Mouse (Mus musculus): Measurements from ENCODE around the gene Vmn1r183.
A peak's percentile ranks its signal among the peaks of the same experiment; 100 is the strongest.
"Not testable (repeated sequence)": the region's sequence is repeated elsewhere in the genome, so short reads cannot be mapped to it uniquely, and the experiment has no call there.

Vmn1r183 gene

GRCm38 (mm10) chr7:24052660-24053304 is at the start of gene Vmn1r183:
Gene Vmn1r183, plus strand, starts transcription at chr7:24053254.
- no peak for DNase-seq

- not testable (repeated sequence) for DNase-seq
These were observed 21.4 kb downstream of the Vmn1r183 start for GRCm38 (mm10) chr7:24074424-24074823.

DNA sequence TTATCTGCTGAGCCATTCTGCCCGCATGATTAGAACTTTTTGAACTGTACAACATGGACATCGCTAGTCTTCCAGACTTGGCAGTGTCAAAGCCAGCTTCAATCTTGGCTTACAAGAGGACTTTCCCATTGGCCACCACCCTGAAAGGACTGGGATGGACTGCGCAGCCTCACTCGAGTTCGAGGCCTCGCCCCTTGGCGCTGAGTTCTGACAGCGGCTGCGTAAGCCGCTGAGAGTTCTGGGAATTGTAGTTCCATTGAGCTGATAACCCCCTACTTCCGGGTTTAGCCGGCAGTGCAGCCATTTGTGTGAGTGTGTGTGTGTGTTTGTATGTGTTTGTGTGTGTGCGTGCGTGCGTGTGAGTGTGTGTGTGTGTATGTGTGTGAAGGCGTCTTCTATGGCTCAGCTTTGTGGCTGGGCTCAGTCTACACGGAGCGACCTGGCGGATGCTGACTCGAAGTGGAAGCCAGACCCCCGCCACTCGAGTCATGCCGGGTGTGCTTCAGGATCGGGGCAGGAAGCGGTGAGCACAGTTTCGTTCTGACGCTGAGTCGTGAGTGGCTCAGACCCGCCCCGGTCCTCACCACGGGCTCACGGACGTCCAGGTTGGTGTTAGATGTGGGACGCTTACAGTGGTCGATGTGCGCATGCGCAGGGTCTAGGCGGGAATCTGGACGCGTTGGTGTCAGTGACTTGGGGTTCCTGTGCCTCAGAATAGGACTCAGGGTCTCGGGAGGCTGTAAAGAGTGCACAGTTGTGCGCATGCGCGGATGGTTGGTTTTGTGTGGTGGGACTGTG is 28.8 kb downstream of the Vmn1r183 start, which contains the start of gene Zfp180:
Zfp180 (plus strand) TSS at position 291 of the 798 bp plus-strand sequence.
- peak; percentile 97 to 98 for DNase-seq

DNA sequence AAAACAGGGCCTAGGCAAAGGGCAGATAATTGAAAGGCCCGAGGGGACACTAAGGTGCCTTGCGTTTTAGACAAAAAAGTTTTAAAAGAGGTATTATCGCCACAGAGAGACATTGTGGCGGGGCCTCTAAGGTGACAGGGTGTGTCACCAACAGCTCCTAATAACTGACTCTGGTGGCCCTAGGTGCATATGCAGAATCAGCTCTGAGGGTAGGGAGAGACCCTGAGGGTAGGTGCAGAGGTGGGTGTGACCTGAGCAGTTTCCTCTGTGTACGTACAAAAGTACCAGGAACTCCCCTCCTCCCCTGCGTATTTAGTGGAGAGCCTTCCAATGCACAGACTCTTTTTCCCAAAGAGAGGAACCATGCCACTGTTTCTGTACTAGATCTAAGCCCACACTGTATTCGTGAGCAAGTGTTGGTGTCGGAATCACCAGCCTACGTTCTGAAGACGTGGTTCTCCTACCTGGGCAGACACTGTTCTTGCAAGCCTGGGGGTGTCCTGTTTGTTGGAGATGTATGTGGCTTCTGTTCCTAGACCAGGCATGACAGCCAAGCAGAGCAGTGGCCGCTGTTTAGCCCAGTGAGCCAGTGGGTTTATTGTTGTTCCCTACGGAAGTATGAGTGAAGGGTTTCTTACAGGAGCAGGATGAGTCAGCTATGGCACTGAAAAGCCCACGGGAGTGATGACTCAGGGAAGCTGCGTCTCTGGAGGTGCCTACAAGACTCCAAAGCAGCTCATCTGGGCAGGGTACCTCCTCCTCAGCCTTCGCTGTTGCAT is 29.6 kb downstream of the Vmn1r183 start:
- no peak for DNase-seq

DNA sequence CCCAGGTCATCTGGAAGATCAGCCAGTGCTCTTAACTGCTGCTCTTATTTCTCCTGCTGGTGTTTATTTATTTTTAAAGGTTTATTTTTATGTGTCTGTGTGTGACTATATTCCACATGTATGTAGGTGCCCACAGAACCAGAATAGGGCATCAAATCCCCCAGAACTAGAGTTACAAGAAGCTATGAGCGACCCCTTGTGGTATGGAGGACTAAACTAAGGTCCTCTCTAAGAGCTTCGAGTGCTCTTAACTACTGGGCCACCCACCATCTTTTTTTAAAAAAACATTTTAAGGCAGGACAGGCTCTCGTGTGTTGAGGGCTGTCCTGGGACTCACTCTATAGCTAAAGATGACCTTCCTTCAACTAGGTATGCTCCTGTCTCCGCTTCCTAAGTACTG is 33.8 kb downstream of the Vmn1r183 start:
- no peak for DNase-seq

DNA sequence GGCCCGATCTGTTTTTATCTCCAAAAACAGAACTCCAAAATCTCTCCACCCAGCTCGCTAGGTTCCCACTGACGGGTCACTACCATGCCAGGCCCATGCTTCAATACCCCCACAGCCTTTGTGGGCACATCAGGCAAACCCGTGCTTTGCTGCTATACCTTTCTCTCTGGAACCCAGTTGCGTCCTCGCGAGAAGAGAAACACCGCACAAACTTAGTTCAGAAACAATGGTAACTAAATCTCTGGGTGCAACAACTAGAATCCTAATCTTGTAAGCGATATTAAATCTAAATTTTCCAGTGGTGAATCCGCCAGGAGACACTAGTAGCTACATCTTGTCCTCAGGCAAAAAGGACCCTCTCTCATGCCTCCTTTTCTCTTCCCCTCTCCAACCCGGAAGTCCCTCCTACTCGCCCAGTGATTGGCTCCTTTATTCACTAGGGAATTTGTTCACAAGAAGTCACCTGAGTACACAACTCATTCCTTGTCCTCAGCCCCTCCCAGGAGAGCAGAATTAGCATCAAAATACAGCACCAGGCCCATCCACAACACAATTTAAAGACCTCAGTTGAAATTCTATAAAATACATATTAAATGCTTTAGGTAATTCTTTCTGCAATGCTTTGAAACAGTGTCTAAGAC is 34.6 kb downstream of the Vmn1r183 start:
- no peak for DNase-seq

DNA sequence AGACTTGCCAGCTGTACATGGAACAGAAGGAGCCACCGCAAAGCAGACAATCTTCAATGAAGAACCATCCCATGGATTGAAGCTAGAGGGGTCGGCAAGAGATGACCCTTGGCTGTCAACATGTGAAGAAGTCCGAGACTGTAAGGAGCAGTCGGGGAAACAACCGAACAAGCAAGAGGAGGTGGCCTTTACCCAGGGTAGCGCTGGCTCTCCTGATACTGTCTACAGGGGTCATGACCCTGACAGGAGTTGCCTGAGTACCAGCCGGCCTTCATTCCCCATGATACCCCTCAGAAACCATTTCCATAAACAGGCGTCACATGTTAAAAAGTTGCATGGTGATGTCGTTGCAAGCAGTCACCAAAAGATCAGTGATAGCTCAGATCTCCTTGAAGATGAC is 51.3 kb downstream of the Vmn1r183 start:
- DNase-seq = no peak

DNA sequence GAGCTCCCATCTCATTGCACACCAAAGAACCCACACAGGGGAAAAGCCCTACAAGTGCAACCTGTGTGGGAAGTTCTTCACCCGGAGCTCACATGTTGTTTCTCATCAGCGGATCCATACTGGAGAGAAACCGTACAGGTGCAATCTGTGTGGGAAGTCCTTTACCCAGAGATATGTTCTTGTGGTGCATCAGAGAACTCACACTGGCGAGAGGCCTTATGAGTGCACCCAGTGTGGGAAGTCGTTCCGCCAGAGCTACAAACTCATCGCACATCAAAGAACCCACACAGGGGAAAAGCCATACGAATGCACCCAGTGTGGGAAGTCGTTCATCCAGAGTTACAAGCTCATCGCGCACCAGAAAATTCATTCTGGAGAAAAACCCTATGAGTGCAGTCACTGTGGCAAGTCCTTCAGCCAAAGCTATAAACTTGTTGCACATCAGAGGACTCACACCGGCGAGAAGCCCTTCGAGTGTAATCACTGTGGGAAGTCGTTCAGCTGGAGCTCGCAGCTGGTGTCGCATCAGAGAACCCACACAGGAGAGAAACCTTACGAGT is 52.2 kb downstream of the Vmn1r183 start:
- DNase-seq = no peak

DNA sequence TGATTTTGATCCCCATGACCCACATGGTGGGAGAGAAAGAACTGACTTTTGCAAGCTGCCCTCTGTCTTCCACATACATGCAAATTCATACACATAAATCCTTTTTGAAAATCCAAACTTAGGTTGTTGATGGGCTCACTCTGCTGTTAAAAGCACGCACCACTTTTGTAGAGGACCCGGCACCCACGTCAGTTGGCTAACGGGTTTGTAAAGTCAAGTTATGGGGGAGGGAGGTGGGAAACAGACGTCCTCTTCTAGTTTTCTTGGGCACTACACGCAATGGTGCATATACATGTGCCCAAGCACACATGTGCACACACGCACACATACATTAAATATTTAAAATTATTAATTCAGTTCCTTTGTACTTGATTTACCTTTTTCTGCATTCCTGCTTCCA is 57.8 kb downstream of the Vmn1r183 start:
- DNase-seq = no peak

DNA sequence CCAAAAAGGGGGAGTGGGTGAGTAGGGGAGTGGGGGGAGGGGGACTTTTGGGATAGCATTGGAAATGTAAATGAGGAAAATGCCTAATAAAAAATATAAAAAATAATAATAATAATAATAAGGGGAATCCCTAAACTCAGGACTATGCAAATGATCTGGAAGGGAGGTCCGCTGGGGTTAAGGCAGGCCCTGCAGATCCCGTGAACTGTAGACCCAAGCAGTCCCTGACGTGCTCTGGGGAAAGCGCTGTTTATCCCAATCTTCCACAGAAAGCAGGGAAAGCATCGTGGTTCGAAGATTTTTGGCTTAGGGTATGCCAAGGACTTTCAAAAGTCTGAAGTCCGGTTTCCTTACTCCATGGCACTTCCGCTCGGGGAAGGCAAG is 58.7 kb downstream of the Vmn1r183 start:
- DNase-seq = no peak

DNA sequence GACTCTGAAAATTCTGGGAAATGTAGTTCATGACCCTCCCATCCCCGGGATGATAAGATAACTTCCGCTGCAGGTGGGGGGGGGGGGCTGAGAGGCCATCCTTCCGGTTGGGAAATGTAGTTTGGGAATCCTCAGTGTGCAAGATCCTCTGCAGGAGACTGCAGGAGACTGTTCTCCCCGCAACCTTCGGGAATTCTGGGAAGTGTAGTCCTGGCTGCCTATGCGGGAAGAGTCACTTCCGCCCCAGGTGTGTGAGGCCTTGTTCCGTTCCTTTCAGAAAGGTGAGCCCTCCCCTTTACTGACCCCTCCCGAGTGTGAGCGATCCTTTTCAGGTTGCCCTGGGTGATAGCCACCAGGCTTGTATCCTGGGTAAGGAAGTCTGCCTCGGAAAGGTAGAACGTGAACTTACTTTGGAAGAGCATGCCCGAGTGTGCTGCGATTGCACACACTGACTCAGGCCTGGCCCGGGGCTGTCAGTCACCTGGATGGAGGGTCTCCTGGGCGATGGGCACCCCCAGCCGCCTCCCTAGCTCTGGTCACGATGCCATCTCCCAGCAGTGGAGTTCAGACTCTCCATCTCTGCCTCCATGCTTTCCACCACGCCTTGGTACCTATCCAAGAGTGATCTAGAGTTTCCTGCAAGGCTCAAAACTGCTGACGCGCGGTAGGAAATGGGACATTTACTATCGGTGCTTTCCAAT is 59.3 kb downstream of the Vmn1r183 start, which contains the start of gene Zfp112:
Zfp112 (plus strand) TSS at position 159 of the 701 bp plus-strand sequence.
- peak; percentile 86 to 92 for DNase-seq

DNA sequence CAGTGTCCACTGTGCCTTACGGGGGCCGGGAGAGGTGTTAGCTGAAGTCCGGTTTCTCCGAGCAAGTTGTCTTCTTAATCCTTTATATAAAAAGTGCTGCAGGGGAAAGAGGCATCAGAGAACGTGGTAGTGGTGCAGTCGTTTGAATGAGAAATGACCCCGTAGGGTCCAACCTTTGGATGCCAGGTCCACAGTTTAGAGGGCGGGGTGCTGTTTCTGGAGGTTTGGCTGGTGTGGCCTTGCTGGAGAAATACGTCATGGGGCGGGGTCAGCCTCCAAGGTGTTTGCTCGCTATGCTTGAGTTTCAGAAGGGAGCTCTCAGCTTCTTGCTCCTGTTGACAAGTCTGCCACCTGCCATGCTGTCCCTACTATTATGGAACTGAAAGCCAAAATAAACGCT is 59.9 kb downstream of the Vmn1r183 start:
- peak; percentile 84 for DNase-seq
